Mouse (Mus musculus): ENCODE data around the gene Sept9. TPM values are rescaled to one million over a fixed set of nuclear protein-coding genes. Genes with fewer than 3 reads are reported as not detected.

Sept9 gene
- polyA plus RNA-seq, 2 experiments from 2014 or later, result 265 to 345 TPM

GRCm38 (mm10) chr11:117353126-117353525, 153.7 kb downstream of the Sept9 start:
- no peak for ATAC-seq

- ATAC-seq, result no peak
Measured at GRCm38 (mm10) chr11:117354107-117354506, 154.6 kb downstream of the Sept9 start.

- ATAC-seq, result no peak
Measured at GRCm38 (mm10) chr11:117356937-117357336, 157.5 kb downstream of the Sept9 start.

GRCm38 (mm10) chr11:117357916-117358639, 158.6 kb downstream of the Sept9 start:
- ATAC-seq, result peak; percentile 78

GRCm38 (mm10) chr11:117359161-117359560, 159.7 kb downstream of the Sept9 start:
- no peak for ATAC-seq

- ATAC-seq, result no peak
Measured at GRCm38 (mm10) chr11:117359870-117360269, 160.4 kb downstream of the Sept9 start.

- no peak for ATAC-seq
Measured at GRCm38 (mm10) chr11:117360561-117360960, 161.1 kb downstream of the Sept9 start.

- ATAC-seq, result no peak
Measured at GRCm38 (mm10) chr11:117362307-117362706, 162.8 kb downstream of the Sept9 start.

- no peak for ATAC-seq
Measured at GRCm38 (mm10) chr11:117363918-117364317, 164.5 kb downstream of the Sept9 start.

GRCm38 (mm10) chr11:117366426-117366825, 167.0 kb downstream of the Sept9 start:
- ATAC-seq, result no peak

GRCm38 (mm10) chr11:117366861-117367357, 167.4 kb downstream of the Sept9 start:
- no peak for ATAC-seq

- ATAC-seq, result no peak
Measured at GRCm38 (mm10) chr11:117367937-117368336, 168.5 kb downstream of the Sept9 start.

- no peak for ATAC-seq
Measured at GRCm38 (mm10) chr11:117369347-117369746, 169.9 kb downstream of the Sept9 start.

GRCm38 (mm10) chr11:117370262-117370850, 170.9 kb downstream of the Sept9 start:
- ATAC-seq, result no peak

- no peak for ATAC-seq
Measured at GRCm38 (mm10) chr11:117372537-117372936, 173.1 kb downstream of the Sept9 start.

GRCm38 (mm10) chr11:117373195-117373594, 173.7 kb downstream of the Sept9 start:
- ATAC-seq, result no peak

- no peak for ATAC-seq
Measured at GRCm38 (mm10) chr11:117373870-117374269, 174.4 kb downstream of the Sept9 start.

GRCm38 (mm10) chr11:117374288-117374687, 174.8 kb downstream of the Sept9 start:
- no peak for ATAC-seq

- ATAC-seq, result no peak
Measured at GRCm38 (mm10) chr11:117379774-117380173, 180.3 kb downstream of the Sept9 start.

- no peak for ATAC-seq
Measured at GRCm38 (mm10) chr11:117384235-117384634, 184.8 kb downstream of the Sept9 start.

- no peak for ATAC-seq
Measured at GRCm38 (mm10) chr11:117384897-117385296, 185.4 kb downstream of the Sept9 start.

GRCm38 (mm10) chr11:117385331-117386103, 186.1 kb downstream of the Sept9 start:
- no peak for ATAC-seq

- ATAC-seq, result no peak
Measured at GRCm38 (mm10) chr11:117387241-117387640, 187.8 kb downstream of the Sept9 start.
